In the genomic region with DNA sequence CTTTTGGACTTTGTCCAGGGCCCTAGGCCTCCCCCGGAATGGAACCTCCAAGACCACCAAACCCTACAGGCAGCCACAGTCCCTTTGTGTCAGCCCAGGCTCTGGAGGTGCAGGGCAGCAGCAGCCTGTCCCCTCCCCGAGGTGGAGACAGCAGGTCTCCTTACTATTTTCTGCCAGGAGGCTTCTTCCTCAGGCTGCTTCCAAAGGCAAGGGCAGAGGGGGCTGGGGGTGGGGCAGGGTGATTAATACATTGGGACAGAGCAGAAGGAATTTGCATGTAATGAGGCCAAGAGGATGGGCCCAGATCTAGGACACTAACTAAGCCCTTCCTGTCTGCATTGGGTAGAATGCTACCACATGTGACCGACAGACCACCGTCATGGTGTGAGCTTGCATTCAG, we compare ENCODE assay signal across 25 mouse cellular contexts. TPM values are rescaled to one million over a fixed set of nuclear protein-coding genes. Genes with fewer than 3 reads are reported as not detected.
DNase-seq lines count a peak whose midpoint lies in the region; ATAC-seq and TF ChIP-seq lines count a peak whose summit lies in the region.
"Had no signal": no experiment of that assay in that cellular context is flagged by ENCODE, and none has a peak within 500 bp of the region (broad histone marks: within the 10 kb centered on the region; RNA-seq: fewer than 3 reads in every experiment).

No protein-coding gene starts in this region.

- peak; percentile 40 to 58 for DNase-seq in cerebellum, postnatal 14 days
- no peak for DNase-seq in cerebellum, adult 18-20 months
- DNase-seq in midbrain, embryonic 10.5 days (ENCODE audit: low spot score): no peak
- DNase-seq in stomach, postnatal 0 days (ENCODE audit: low spot score): no peak
- DNase-seq in thymus, postnatal 10 days (ENCODE audit: low spot score in 2 of 2): no peak
- DNase-seq: adrenal gland, adult 2 months; adrenal gland, postnatal 14 days; B cell, adult 2 months; cerebellum, adult 11 months; cerebellum, adult 8-10 months; embryo, embryonic 11 days; forebrain, postnatal 0 days; gastrocnemius, adult 2 months; gastrocnemius, postnatal 14 days; heart, adult 11 months had no signal

- H3K9ac ChIP-seq in midbrain, embryonic 16.5 days (ENCODE audit: low read depth, low read length): no peak overlapping the region
- no peak overlapping the region for H3K9ac ChIP-seq in stomach, postnatal 0 days (ENCODE audit: low read length)
- H3K9ac ChIP-seq: embryonic facial prominence, embryonic 13.5 days; forebrain, embryonic 13.5 days; forebrain, postnatal 0 days; hindbrain, embryonic 13.5 days; intestine, embryonic 15.5 days had no signal

- no peak overlapping the region for H3K4me3 ChIP-seq in midbrain, embryonic 10.5 days
- no peak overlapping the region for H3K4me3 ChIP-seq in midbrain, embryonic 16.5 days (ENCODE audit: low read depth, low read length)
- H3K4me3 ChIP-seq in stomach, postnatal 0 days (ENCODE audit: low read depth, low read length): no peak overlapping the region
- H3K4me3 ChIP-seq: embryonic facial prominence, embryonic 10.5 days; embryonic facial prominence, embryonic 13.5 days; erythroblast, embryonic 14.5 days; forebrain, embryonic 13.5 days; gastrocnemius, adult 2 months; hindbrain, embryonic 13.5 days; intestine, embryonic 15.5 days had no signal

- ATAC-seq in midbrain, embryonic 16.5 days: no peak
- 0 out of 2 replicates have a peak, but pooled peaks have one; percentile 13 for ATAC-seq in stomach, postnatal 0 days (ENCODE audit: low FRiP score, low TSS enrichment)
- ATAC-seq: forebrain, embryonic 13.5 days; forebrain, postnatal 0 days; hindbrain, embryonic 16.5 days; intestine, embryonic 15.5 days had no signal

- no peaks in the 10 kb centered on the region for H3K27me3 ChIP-seq in midbrain, embryonic 10.5 days (ENCODE audit: low read depth, poor library complexity, severe bottlenecking)
- no peaks in the 10 kb centered on the region for H3K27me3 ChIP-seq in midbrain, embryonic 16.5 days (ENCODE audit: control insufficient read depth, insufficient read depth, low read depth, low read length)
- H3K27me3 ChIP-seq in stomach, postnatal 0 days (ENCODE audit: control insufficient read depth, insufficient read depth, low read length): no peaks in the 10 kb centered on the region
- H3K27me3 ChIP-seq: embryonic facial prominence, embryonic 13.5 days; forebrain, embryonic 13.5 days; hindbrain, embryonic 13.5 days; intestine, embryonic 15.5 days had no signal

- 0 out of 2 replicates have a peak overlapping the region, but pooled peaks have one; percentile 39 for H3K27ac ChIP-seq in midbrain, embryonic 10.5 days (replicated peaks)
- no peak overlapping the region for H3K27ac ChIP-seq in midbrain, embryonic 16.5 days (ENCODE audit: low read length)
- no peak overlapping the region for H3K27ac ChIP-seq in stomach, postnatal 0 days (replicated peaks)
- H3K27ac ChIP-seq: embryonic facial prominence, embryonic 10.5 days; embryonic facial prominence, embryonic 13.5 days; forebrain, embryonic 13.5 days; gastrocnemius, adult 2 months; hindbrain, embryonic 13.5 days; intestine, embryonic 15.5 days had no signal

- H3K36me3 ChIP-seq in midbrain, embryonic 10.5 days: peaks cover 13% of the 10 kb centered on the region; the same call in 1 of the 2 replicates
- H3K36me3 ChIP-seq in midbrain, embryonic 16.5 days (ENCODE audit: control insufficient read depth, insufficient read depth, low read length): peaks cover 29% of the 10 kb centered on the region
- no peaks in the 10 kb centered on the region for H3K36me3 ChIP-seq in stomach, postnatal 0 days (ENCODE audit: control insufficient read depth, insufficient read depth, low read length)
- H3K36me3 ChIP-seq: G1E had no signal

- no peak for TF ChIP-seq EP300 in stomach, postnatal 0 days (optimal IDR thresholded peaks at IDR 0.05)

- H3K4me2 ChIP-seq in midbrain, embryonic 16.5 days (ENCODE audit: low read length): no peak overlapping the region
- no peak overlapping the region for H3K4me2 ChIP-seq in stomach, postnatal 0 days (replicated peaks; ENCODE audit: low read depth)
- H3K4me2 ChIP-seq: embryonic facial prominence, embryonic 13.5 days; forebrain, embryonic 13.5 days; heart, embryonic 11.5 days; hindbrain, embryonic 13.5 days; intestine, embryonic 15.5 days had no signal

- no peaks in the 10 kb centered on the region for H3K9me3 ChIP-seq in midbrain, embryonic 10.5 days (replicated peaks)
- no peaks in the 10 kb centered on the region for H3K9me3 ChIP-seq in midbrain, embryonic 16.5 days (replicated peaks; ENCODE audit: control insufficient read depth, low read length, poor library complexity, severe bottlenecking)
- H3K9me3 ChIP-seq in stomach, postnatal 0 days (ENCODE audit: control insufficient read depth, low read length): no peaks in the 10 kb centered on the region
- H3K9me3 ChIP-seq: embryonic facial prominence, embryonic 10.5 days; embryonic facial prominence, embryonic 13.5 days; forebrain, embryonic 13.5 days; hindbrain, embryonic 13.5 days; intestine, embryonic 15.5 days had no signal

- peaks cover 7% of the 10 kb centered on the region for H3K4me1 ChIP-seq in midbrain, embryonic 10.5 days
- H3K4me1 ChIP-seq in midbrain, embryonic 16.5 days (ENCODE audit: control insufficient read depth, insufficient read depth, low read length): no peaks in the 10 kb centered on the region
- H3K4me1 ChIP-seq in stomach, postnatal 0 days (replicated peaks; ENCODE audit: control insufficient read depth, insufficient read depth): 0 out of 2 replicates have a peak, but pooled peaks cover 2% of the 10 kb centered on the region
- H3K4me1 ChIP-seq: embryonic facial prominence, embryonic 13.5 days had no signal

- no peak for TF ChIP-seq CTCF in stomach, postnatal 0 days (IDR thresholded peaks at IDR 0.05; ENCODE audit: low read depth)

- WGBS in midbrain, embryonic 10.5 days: 78% methylated on average over 4 of the region's 4 CpGs
- WGBS in midbrain, embryonic 16.5 days: 57% methylated on average over 4 of the region's 4 CpGs
- WGBS in stomach, postnatal 0 days: 69% methylated on average over 4 of the region's 4 CpGs

RNA-seq across cellular contexts. Expression of gene Wdr4, which starts 59.4 kb away (rescaled TPM):
- 70.2 and 76.7 TPM in 2 replicates for polyA plus RNA-seq in midbrain, embryonic 10.5 days (2016; fragmentation: Nextera tagmentation; extraction: Ambion mirVana)
- 38.5 and 43.7 TPM in 2 replicates for polyA plus RNA-seq in midbrain, embryonic 16.5 days (2015; fragmentation: Nextera tagmentation; extraction: Ambion mirVana)
- 14.9 and 15.6 TPM in 2 replicates for polyA plus RNA-seq in stomach, postnatal 0 days (2015; fragmentation: Nextera tagmentation; extraction: Ambion mirVana)

RNA-seq across cellular contexts. Expression of gene Ndufv3, which starts 59.5 kb away (rescaled TPM):
- 249 and 258 TPM in 2 replicates for polyA plus RNA-seq in midbrain, embryonic 10.5 days (2016; fragmentation: Nextera tagmentation; extraction: Ambion mirVana)
- polyA plus RNA-seq in midbrain, embryonic 16.5 days (2015; fragmentation: Nextera tagmentation; extraction: Ambion mirVana): 400 and 424 TPM in 2 replicates
- polyA plus RNA-seq in stomach, postnatal 0 days (2015; fragmentation: Nextera tagmentation; extraction: Ambion mirVana): 334 and 344 TPM in 2 replicates

Comparison
In these comparisons a context has a peak if more than half of its experiments do, and no peak if none do; other contexts are left out.
1. DNase-seq: peak in cerebellum, postnatal 14 days (2 of 2); none in cerebellum, adult 18-20 months (0 of 2), midbrain, embryonic 10.5 days (single experiment), stomach, postnatal 0 days (single experiment) and thymus, postnatal 10 days (0 of 2).